Mouse (Mus musculus): ENCODE data around the gene Runx1.

Runx1 gene

GRCm38 (mm10) chr16:92573193-92573592 is 252.8 kb downstream of the Runx1 start:
- no peak for DNase-seq (ENCODE audit: low read depth, low spot score)

- DNase-seq (ENCODE audit: low read depth, low spot score), result no peak
These were observed 254.7 kb downstream of the Runx1 start for GRCm38 (mm10) chr16:92571246-92571645.

GRCm38 (mm10) chr16:92566146-92566545 is 259.8 kb downstream of the Runx1 start:
- no peak for DNase-seq (ENCODE audit: low read depth, low spot score)

GRCm38 (mm10) chr16:92565708-92566107 is 260.2 kb downstream of the Runx1 start:
- DNase-seq (ENCODE audit: low read depth, low spot score), result peak; percentile 86

- no peak for DNase-seq (ENCODE audit: low read depth, low spot score)
These were observed 260.7 kb downstream of the Runx1 start for GRCm38 (mm10) chr16:92565291-92565690.

GRCm38 (mm10) chr16:92555051-92555450 is 270.9 kb downstream of the Runx1 start:
- no peak for DNase-seq (ENCODE audit: low read depth, low spot score)

GRCm38 (mm10) chr16:92552858-92553257 is 273.1 kb downstream of the Runx1 start:
- DNase-seq (ENCODE audit: low read depth, low spot score), result no peak

GRCm38 (mm10) chr16:92552106-92552382 is 273.9 kb downstream of the Runx1 start:
- DNase-seq (ENCODE audit: low read depth, low spot score), result no peak
